Mouse (Mus musculus) gastrocnemius, adult 2 months (tissue): Measurements from ENCODE around the gene Cfap70. TPM values are rescaled to one million over a fixed set of nuclear protein-coding genes. Genes with fewer than 3 reads are reported as not detected.

Experiments
- DNase-seq: peaks from one replicate; pipeline ENCODE4 v3.0.0; 2022
- H3K27ac ChIP-seq: fragments of 200-600 bp; 2 replicates; pipeline ENCODE4 v1.8.1; 2022; ENCODE audit warnings: mild to moderate bottlenecking
- H3K4me3 ChIP-seq: fragments of 200-600 bp; 2 replicates; pipeline ENCODE4 v1.8.1; 2022; ENCODE audit warnings: mild to moderate bottlenecking, moderate library complexity
- CTCF ChIP-seq: fragments of 200-600 bp; IDR thresholded peaks from 2 replicates; pipeline ENCODE4 v1.8.1; 2022; ENCODE audit warnings: antibody characterized with exemption, mild to moderate bottlenecking, moderate library complexity
- intact Hi-C: fragments of 180-260 bp; cut with DNase I; formaldehyde crosslinking; loops from one replicate; pipeline ENCODE4 v1.15.1; 2025
- long read RNA-seq, 2 experiments: library from polyadenylated mRNA; stranded (forward); transcript quantifications; one replicate each; pipeline ENCODE4 v2.0.0; 2021
- total RNA-seq, 2 experiments: library from RNA; stranded (reverse); gene quantifications; 2 replicates each; pipeline ENCODE4 v1.2.3; 2021

The Cfap70 gene
- total RNA-seq, result under 1 TPM; 0.05 to 0.33 TPM
- long read RNA-seq, experiment 1, partial matches to known transcripts, result 1 of 1 reads
- long read RNA-seq, experiment 1, other reads (novel, unspliced or antisense), result 0 of 1 reads
- long read RNA-seq, experiment 2, partial matches to known transcripts, result 1 of 1 reads
- long read RNA-seq, experiment 2, other reads (novel, unspliced or antisense), result 0 of 1 reads

GRCm38 (mm10) chr14:20451765-20452331 lies at the start of gene Cfap70:
Gene Cfap70, minus strand, starts transcription at chr14:20452226.
- intact Hi-C loops, result no loop called here
- peak; percentile 47 for DNase-seq
- Histone ChIP-seq H3K4me3 (peak within 1 kb of the TSS; percentile 63), H3K27ac (no peak within 1 kb of the TSS)
- TF ChIP-seq CTCF, result no peak

- DNase-seq, result no peak
- no peak overlapping the region for H3K27ac ChIP-seq
- no peak for TF ChIP-seq CTCF
- intact Hi-C loops, result no loop called here
- no peak overlapping the region for H3K4me3 ChIP-seq
Observed at GRCm38 (mm10) chr14:20499982-20500381, 48.0 kb upstream of the Cfap70 start.

- intact Hi-C loops, result no loop called here
- DNase-seq, result peak; percentile 56
- Histone ChIP-seq H3K4me3 (peak within 1 kb of the TSS; percentile 59), H3K27ac (peak within 1 kb of the TSS; percentile 78)
- no peak for TF ChIP-seq CTCF
Observed at GRCm38 (mm10) chr14:20496603-20497002, 44.6 kb upstream of the Cfap70 start, which contains the start of gene Mss51. Gene Mss51, minus strand, starts transcription at chr14:20496901.

GRCm38 (mm10) chr14:20486031-20486430 lies 34.0 kb upstream of the Cfap70 start:
- intact Hi-C loops, result no loop called here
- no peak for TF ChIP-seq CTCF
- no peak for DNase-seq
- no peak overlapping the region for H3K27ac ChIP-seq
- H3K4me3 ChIP-seq, result no peak overlapping the region

GRCm38 (mm10) chr14:20482051-20482751 lies 30.2 kb upstream of the Cfap70 start:
- no peak for TF ChIP-seq CTCF
- H3K27ac ChIP-seq, result no peak overlapping the region
- H3K4me3 ChIP-seq, result no peak overlapping the region
- DNase-seq, result no peak
- intact Hi-C loops, result loop anchor here (5.0 kb wide), 1 partner anchor 90 kb away; the partner anchor contains the start of gene Mrps16

GRCm38 (mm10) chr14:20481211-20481610 lies 29.2 kb upstream of the Cfap70 start:
- Histone ChIP-seq H3K4me3 (no peak overlapping the region), H3K27ac (no peak overlapping the region)
- DNase-seq, result peak; percentile 30
- TF ChIP-seq CTCF, result no peak
- intact Hi-C loops, result loop anchor here (5.0 kb wide), 1 partner anchor 89 kb away; the partner anchor contains the start of gene Mrps16

GRCm38 (mm10) chr14:20480195-20480579 lies 28.2 kb upstream of the Cfap70 start:
- TF ChIP-seq CTCF, result no peak
- H3K27ac ChIP-seq, result peak overlapping the region; percentile 95
- intact Hi-C loops, result loop anchor here (5.0 kb wide), 1 partner anchor 88 kb away; the partner anchor contains the start of gene Mrps16

GRCm38 (mm10) chr14:20479291-20480194 lies 27.5 kb upstream of the Cfap70 start, which contains the start of gene Anxa7:
Gene Anxa7, minus strand, starts transcription at chr14:20480133.
- peak; percentile 84 for DNase-seq
- peak within 1 kb of the TSS; percentile 82 for H3K4me3 ChIP-seq
- intact Hi-C loops, result loop anchor here (5.0 kb wide), 5 partner anchors 42 to 132 kb away; partner anchors contain the start of genes Ecd, Fam149b, Mrps16 and Ppp3cb
- TF ChIP-seq CTCF, result peak; percentile 10; the same call in 1 of the 2 replicates
- peak within 1 kb of the TSS; percentile 95 for H3K27ac ChIP-seq

More at GRCm38 (mm10) chr14:20480195-20480579, 28.2 kb upstream of the Cfap70 start:
- peak overlapping the region; percentile 82 for H3K4me3 ChIP-seq
- DNase-seq, result no peak

- H3K27ac ChIP-seq, result peak overlapping the region; percentile 95
- intact Hi-C loops, result loop anchor here (5.0 kb wide), 4 partner anchors 42 to 132 kb away; partner anchors contain the start of genes Ecd, Fam149b and Ppp3cb
- H3K4me3 ChIP-seq, result peak overlapping the region; percentile 82
- no peak for TF ChIP-seq CTCF
- peak; percentile 62 for DNase-seq
Observed at GRCm38 (mm10) chr14:20478801-20479200, 26.8 kb upstream of the Cfap70 start.

GRCm38 (mm10) chr14:20478385-20478784 lies 26.4 kb upstream of the Cfap70 start:
- no peak for DNase-seq
- peak overlapping the region; percentile 95 for H3K27ac ChIP-seq
- peak overlapping the region; percentile 82 for H3K4me3 ChIP-seq
- no peak for TF ChIP-seq CTCF
- intact Hi-C loops, result loop anchor here (5.0 kb wide), 4 partner anchors 41 to 131 kb away; partner anchors contain the start of genes Ecd, Fam149b and Ppp3cb

GRCm38 (mm10) chr14:20477261-20478025 lies 25.4 kb upstream of the Cfap70 start:
- intact Hi-C loops, result loop anchor here (5.0 kb wide), 4 partner anchors 40 to 130 kb away; partner anchors contain the start of genes Ecd, Fam149b and Ppp3cb
- peak overlapping the region; percentile 95 for H3K27ac ChIP-seq
- peak overlapping the region; percentile 43 for H3K4me3 ChIP-seq
- no peak for TF ChIP-seq CTCF
- no peak for DNase-seq
